Mouse (Mus musculus) mouse embryonic stem cell (cell line): Measurements from ENCODE around the gene Nsg2.

Source experiments
- in situ Hi-C, 2 experiments: fragments of 300-500 bp; cut with MboI; formaldehyde crosslinking; loops; 1 replicate in 1 of 2; 3 replicates in 1 of 2; pipeline ENCODE4 v1.14.3; 2019 to 2020; ENCODE audit warnings: low sequenced_read_pairs in 2 of 2, low pct_unique_long_range_greater_than_20kb in 1 of 2, mixed read lengths in 1 of 2; ENCODE audit not compliant: unreplicated experiment in 1 of 2

The Nsg2 gene

DNA sequence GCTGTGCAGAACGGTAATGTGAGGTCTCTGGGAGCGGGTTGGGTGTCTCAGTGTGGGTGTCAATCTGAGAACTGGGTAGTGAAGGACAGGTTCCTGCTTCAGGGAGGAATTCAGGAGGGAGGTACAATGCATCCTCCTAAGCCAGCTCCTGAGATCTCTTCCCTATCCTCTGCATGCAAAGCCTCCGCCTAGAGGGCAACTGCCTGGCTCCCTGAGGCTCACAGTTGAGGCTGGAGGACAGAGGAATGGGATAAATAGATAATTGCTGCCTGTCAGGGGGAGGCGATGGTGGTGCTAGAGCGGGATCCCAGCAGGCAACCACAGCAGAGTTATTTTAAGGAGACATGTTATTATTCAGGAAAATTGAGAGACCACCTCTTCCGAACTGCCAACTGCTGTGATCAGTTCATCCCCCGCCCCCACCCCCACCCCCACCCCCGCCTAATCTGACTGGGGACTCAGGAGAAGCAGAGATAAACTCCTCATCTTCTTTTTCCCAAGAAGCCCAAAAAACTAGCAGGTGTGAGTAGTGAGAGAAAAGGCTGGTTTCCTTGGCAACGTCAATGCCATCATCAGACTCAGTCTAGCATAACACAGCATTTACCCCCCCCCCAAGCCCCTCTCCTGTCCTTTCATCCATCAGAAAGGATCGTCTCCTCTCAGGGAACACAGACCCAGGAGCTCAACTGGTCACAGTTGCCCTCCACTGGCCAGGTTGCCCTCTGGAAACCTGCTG lies 63.7 kb downstream of the Nsg2 start:
- in situ Hi-C loops, result no loop called here

DNA sequence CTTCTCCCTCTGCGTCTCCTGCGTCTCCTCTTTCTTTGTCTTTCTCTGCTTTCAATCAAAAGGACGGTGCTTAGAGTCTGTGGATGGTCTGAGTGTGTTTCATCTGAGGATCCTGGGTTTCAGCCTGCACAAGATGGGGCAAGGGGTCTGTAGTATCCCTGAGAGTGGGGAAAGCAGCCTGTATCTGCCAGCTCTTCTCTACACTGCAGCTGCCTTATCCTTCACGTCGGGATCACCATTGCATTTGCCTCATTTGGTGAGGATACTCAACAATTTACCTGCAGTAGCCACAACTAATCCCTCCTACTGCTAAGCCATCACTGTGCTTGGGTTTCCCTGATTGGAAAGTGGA lies 64.2 kb downstream of the Nsg2 start:
- in situ Hi-C loops, result no loop called here

DNA sequence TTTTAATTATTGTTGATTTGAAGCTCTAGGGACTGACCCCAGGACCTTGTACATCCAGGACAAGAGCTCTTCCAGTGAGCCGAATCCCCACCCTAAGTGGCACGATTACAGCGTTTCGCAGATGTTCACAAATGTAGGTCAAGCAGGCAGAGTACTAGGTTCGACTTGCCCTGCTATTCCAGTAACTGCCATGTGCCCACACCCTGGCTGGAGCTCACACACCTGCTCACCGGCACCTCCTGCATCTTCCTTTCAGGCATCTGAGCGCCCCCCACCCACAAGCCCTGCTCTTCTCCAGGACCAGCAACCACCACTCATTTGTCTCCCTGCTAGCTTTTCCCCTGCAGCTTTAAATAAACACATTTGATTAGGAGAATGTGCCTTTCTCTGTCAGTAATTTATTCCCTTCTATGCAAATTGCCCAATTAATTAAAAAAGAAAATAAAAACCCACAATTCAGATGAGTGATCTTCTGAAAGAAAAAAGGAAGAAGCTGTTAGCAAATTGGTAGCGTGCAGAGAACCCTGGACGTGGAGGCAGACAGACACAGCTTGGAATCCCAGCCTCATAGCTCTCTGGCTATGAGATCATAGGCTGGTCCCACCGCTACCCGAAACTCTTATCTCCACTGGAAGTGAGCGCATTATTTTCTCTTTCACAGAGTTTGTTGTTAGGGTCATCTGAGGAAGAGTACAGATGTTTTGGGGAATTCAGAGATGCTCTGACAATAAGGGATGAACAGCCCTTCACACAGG lies 68.7 kb downstream of the Nsg2 start:
- in situ Hi-C loops, result no loop called here

DNA sequence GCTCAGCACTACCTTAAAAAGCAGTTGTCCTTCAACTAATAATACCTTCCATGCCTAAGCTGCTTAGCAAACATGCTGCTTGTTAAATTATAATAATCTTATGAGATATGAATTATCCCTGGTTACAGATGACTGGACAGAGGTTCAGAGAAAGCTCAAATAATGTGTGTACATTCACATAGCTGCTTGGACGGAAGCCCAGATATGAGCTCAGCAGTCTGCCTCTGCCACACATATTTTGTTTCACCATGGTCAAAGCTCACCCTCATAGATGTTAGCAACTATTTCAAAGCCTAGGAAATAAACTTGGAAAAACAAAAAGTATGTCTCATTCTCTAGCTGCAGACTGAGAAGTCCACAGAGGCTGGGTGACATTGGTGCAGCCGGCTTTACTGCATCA lies 74.9 kb downstream of the Nsg2 start:
- in situ Hi-C loops, result no loop called here

DNA sequence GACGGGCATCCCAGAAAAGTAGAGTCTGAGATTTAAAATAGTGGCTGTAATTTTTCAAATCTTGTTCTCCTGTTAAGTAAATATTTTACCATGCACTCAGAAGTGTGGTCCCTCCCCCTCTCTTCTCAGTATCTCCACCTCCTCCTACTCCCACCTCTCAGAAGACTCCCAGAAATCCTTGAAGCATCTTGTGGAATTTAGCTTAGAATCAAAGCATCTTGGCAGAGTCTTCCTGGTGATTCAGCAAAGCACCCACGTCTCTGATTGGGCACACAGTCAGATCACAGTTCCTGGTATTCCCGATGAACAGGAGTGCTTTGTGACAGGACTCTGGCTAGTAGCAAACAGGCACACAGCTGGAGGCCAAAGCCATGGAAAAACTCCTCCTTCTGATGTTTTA lies 83.2 kb downstream of the Nsg2 start:
- in situ Hi-C loops, result no loop called here

DNA sequence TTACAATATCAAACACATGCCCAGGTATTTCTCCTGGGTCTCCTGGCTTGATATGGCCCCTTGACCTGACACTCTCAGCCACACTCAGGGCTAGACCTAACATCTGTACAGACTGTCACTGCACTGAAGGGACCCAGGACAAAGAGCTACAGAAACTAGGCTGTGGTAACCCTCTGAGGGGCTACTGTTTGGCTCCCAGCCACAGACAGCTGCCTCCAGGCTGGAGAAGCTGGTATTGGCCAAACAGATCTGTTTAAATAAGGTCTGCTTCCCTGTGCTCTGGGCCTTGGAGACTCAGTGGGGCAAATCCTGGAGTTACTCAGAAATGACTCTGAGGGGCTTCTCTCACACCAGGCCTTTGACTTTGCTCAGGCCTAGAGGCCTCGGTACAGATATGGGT lies 86.3 kb downstream of the Nsg2 start:
- in situ Hi-C loops, result no loop called here

DNA sequence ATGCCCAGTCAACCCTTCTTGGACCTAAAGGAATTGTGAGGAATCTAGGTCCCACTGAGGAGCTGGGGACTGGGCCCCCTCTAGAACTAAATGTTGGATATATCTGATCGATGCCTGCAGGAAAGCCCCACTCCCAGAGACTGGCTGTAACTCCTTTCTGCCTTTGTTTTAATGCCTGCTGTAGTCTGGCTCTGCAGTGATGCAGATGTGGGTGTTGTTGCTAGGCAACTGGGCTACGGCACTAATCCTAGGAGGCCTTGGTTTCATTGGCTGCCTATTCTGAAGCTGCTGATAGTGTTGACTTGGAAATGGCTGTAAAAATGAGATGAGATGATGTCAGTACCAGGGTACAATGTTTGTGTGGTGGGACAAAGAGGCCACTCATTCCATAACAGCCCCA lies 87.1 kb downstream of the Nsg2 start:
- in situ Hi-C loops, result no loop called here

DNA sequence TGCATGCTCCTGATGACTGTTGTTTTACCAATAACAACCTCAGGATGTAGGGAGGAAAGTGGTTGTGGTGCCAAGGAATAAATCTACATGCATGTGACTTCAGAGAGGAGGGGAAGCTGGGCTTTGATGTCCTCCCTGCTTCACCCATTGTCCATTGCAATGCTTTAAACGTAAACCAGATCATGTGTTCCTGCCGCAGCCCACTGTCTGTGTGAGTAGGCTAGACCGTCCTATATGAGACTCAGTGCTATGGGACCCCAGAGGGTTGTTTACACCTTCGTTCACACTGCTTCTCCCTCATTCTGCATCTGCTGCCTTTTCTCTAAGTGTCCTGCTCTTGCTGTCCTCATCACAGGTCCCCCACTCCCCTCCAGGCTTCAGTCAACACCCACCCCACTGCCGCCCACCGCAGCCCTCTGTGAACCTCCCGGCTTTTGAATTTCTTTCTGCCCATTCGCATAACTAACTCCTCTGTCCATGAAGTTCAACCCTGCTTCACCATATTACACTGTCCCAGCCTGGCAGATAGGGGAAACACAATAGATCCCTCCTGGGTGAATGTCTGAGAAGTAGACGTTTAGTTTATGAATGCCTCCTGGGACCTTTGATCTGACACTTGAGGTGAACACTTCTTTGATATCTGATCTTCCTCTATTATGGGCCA lies 87.6 kb downstream of the Nsg2 start:
- in situ Hi-C loops, result no loop called here

DNA sequence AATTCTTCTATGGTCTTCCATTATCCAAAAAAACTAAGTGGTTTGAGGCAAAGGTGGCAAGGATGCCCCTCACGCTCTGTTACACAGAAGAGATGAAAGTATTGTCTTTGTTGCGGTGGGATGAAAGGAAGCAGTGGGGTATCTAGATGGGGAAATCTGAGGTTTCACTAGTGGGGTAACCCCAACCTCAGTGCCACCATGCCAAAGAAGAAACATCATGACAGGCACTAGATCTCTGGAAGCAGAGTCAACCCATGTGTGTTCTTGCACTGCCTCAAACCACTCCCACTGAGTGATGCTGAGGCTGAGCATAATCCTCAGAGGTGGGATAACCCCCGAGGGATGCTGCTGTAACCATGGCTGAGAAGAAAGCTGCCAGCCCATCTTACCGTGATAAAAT lies 95.5 kb downstream of the Nsg2 start:
- in situ Hi-C loops, result no loop called here

DNA sequence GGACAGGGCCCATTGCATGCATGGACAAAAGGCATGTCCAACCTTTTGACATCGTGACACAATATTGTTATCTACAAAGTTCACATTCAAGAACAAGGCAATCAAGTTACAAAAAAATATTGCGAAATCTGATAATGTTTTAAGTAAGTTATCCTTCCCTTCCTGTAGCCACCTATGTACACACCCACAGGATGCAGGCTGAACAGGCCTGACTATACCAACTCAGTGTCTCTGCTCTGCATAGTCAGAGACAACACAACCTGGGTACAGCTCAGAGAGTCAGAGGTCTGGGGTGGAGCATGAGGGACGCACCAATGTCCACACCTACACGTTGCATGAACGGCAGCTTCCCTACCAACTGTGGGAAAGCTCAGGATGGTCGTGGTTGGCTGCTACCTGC lies 96.1 kb downstream of the Nsg2 start:
- in situ Hi-C loops, result no loop called here

DNA sequence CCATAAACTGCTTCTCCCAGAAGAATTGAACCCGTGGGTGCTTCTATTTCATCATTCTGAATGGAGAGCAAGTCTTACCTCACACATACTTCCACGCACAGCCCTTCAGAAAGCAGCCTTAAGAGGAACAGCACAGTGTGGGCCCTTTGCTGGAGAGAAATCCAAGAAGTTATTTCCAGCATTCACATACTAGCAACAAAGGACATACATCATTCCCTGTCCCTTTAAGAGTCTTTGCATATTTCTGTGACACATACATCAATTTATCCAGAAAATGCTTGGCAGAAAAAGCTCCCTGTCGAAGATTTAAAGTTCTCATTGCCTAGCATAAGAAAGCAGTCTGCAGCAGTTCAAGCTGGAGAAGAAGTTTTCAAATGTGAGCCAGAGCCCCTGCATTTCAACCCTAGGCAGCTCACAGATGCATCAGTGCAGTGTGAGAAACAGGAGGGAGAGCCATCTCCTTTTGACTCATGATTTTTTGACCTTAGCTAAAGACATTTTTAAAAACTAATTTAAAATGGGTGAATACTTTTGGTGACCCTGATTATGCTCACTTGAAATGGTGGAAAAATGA lies 100.9 kb downstream of the Nsg2 start:
- in situ Hi-C loops, result loop anchor here (10.0 to 25.0 kb wide), 2 partner anchors 414 to 426 kb away; partner anchors contain the start of gene Bod1 (in 1 of the 2)

DNA sequence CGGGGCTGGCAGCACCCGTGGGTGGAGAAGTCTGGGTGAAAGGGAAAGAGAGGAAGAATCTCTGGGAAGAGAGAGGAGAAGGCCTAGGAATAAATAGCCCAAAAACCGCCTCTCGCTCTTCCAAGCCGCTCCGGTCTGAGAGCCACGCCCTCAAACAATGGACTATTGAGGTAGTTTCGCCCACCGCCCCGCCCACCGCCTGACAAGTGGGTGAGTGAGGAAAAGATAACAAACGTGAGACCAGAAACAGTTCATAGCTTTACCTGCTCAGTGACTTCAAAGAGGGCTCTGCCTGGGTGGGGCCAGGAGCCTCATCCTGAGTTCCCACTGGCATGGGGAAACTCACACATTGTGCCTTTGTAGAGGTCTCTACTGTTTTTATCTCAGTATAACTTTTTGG lies 102.7 kb downstream of the Nsg2 start:
- in situ Hi-C loops, result loop anchor here (10.0 to 25.0 kb wide), 2 partner anchors 416 to 428 kb away; partner anchors contain the start of gene Bod1 (in 1 of the 2)

DNA sequence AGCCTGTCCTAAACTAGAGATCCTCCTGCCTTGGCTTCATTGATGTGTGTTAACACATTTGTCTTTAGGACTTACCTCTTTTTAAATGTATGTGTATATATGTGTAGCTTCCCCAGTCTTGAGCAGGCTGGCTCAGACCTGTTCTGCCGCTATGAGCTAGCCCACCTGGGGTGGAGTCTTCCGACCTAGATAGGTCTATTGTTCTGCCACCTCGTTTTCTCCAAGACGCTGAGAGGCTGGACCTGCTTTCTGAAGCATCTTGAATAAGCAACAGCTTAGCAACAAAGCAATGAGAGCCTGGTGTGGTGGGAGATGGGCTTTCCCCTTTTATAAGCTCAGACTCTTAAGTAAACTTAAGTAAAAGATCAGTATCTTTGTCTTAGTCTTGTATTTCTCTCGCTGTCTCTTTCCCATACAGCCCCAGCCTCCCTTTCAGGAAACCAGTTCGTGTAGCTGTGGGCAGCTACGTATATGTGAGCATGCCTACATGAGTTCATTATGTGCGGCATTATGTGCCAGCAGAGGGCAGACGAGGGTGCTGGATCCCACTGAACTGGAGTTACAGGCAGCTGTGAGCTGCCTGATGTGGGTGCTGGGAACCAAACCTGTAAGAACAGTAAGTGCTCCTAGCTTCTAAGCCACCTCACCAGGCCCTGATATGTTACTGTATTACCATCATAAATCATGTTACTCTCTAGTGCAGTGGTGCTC lies 104.3 kb downstream of the Nsg2 start:
- in situ Hi-C loops, result loop anchor here (10.0 to 25.0 kb wide), 2 partner anchors 417 to 430 kb away; partner anchors contain the start of gene Bod1 (in 1 of the 2)

DNA sequence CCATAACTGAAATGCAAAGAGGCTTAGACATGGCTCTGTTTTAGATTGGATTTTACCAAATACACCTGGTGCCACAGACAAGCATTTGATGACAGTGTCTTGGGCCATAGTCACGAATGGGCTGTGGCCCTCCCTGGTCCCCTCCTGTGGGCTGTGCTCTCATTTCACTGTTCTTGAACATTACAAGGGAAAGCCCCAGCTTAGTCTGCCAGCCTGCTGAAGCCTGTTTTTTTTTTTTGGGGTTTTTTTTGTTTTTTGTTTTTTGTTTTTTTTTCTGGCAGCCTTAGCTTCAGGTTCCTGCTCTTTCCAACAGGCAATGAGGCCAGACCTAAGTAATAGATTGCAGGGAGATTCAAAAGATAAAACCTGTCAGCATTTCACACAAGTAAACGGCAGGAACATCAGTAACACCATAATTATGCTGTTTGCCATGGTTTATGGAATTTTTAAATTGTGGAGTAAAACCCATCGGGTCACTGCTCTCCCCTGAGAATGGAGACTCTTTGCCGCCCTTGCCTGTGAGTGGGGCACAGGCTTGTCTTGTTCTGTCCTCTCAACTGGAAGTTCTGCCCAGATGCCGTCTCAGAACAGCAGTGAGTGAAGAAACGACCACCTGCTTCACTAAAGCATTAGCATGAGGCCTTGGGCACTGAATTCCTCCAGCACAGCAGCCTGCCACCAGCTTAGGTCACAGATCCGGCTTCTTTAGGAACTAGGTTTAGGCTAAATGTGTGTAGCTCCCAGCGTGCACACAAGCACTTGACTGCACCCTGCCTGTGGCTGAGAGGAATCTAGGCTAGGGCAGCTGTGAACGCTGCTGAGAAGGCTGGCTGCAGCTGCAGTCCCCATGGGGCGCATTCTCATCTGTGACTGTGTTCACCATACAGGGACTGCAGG lies 105.7 kb downstream of the Nsg2 start:
- in situ Hi-C loops, result loop anchor here (10.0 to 25.0 kb wide), 2 partner anchors 419 to 431 kb away; partner anchors contain the start of gene Bod1 (in 1 of the 2)

DNA sequence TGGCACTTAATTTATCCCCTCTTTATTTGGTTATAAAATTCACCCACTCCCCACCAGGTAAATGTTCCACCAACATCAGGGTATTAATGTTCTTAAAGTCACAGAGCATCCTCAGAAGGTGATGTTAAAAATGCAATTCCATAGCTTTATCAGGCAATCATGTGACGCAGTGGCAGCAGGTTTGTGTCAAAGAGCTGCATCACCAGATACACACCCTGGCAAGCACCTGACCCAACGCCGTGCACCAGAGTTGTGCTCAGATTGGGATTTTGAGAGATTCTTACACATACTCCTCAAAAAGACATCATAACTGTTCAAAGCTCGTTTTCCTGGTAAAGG lies 106.4 kb downstream of the Nsg2 start:
- in situ Hi-C loops, result loop anchor here (10.0 to 25.0 kb wide), 2 partner anchors 419 to 432 kb away; partner anchors contain the start of gene Bod1 (in 1 of the 2)

DNA sequence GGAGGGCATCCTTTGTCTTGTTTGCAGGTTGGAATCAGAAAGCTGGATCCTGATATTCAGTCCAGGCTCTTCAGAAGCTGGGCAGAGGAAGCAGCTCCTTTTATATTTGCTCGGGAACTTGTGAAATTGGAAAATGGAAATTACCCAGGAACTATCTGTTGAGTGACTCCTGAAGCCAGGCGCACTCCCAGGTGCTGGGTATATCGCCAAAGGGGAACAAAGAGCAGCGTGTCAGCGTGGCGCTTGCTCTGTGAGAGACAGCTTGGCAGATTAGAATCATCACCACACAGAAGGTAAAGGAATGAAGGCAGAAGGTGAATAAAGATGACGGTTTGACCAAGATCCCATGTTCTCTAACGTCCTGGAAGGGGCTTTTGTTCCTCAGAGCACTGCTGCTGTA lies 108.2 kb downstream of the Nsg2 start:
- in situ Hi-C loops, result loop anchor here (10.0 to 25.0 kb wide), 2 partner anchors 421 to 434 kb away; partner anchors contain the start of gene Bod1 (in 1 of the 2)
